Mouse (Mus musculus): ENCODE data around the gene She.

DNA sequence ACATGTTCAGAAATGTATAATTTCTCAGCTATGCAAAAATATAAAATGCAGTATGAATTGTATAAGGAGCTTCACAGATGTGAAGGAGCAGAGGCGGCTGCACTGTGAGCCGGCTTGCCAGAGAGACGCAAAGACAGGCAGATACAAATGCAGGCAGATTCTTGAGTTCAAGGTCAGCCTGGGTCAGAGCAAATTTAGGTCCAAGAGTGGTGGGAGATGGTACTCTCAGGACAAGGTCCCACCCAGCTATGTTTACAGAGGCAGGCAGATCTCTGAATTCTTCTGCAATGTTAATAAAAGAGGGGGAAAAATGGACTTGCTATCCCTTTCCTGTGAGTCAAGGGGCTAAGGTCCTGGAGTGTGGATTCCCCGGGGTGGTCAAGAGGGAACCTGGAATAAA lies 34.6 kb downstream of the She start:
- no peak for TF ChIP-seq GATA1 (IDR thresholded peaks at IDR 0.05; ENCODE audit: low read length)
- TF ChIP-seq TAL1 (IDR thresholded peaks at IDR 0.05; ENCODE audit: low read length), result no peak

Data from erythroblast, embryonic 14.5 days (primary cell).